Comparison of ENCODE assay signal across 8 mouse cellular contexts in genomic region chr11:109649206-109649605, GRCm38 (mm10). TPM values are rescaled to one million over a fixed set of nuclear protein-coding genes. Genes with fewer than 3 reads are reported as not detected.
A peak's percentile ranks its signal among the peaks of the same experiment; 100 is the strongest.
DNase-seq lines count a peak whose midpoint lies in the region; ATAC-seq and TF ChIP-seq lines count a peak whose summit lies in the region.

Prkar1a (plus strand) TSS chr11:109649405.

- peak within 1 kb of the TSS; percentile 94 for H3K4me2 ChIP-seq in intestine, embryonic 16.5 days (ENCODE audit: low read depth, low read length)

- H3K4me3 ChIP-seq in testis, adult 2 months (ENCODE audit: control insufficient read depth, low read depth, low read length) = peak within 1 kb of the TSS; percentile 86
- H3K4me3 ChIP-seq in intestine, embryonic 16.5 days (ENCODE audit: low read length) = peak within 1 kb of the TSS; percentile 67
- peak within 1 kb of the TSS; percentile 78 for H3K4me3 ChIP-seq in macrophage (ENCODE audit: inconsistent target)

- H3K27ac ChIP-seq in testis, adult 2 months (ENCODE audit: control insufficient read depth, insufficient read depth, low read depth, low read length) = peak within 1 kb of the TSS; percentile 81
- H3K27ac ChIP-seq in intestine, embryonic 16.5 days (ENCODE audit: low read length) = peak within 1 kb of the TSS; percentile 96; the same call in 1 of the 2 replicates
- peak within 1 kb of the TSS; percentile 50 for H3K27ac ChIP-seq in macrophage

- no peak for DNase-seq in testis, postnatal 10 days (ENCODE audit: low spot score)
- peak; percentile 61 to 65 for DNase-seq in cerebellum, postnatal 25 days
- DNase-seq in urinary bladder, adult 18-20 months (ENCODE audit: low spot score in 2 of 2) = no peak
- DNase-seq in right cerebral cortex, postnatal 36 days (ENCODE audit: low spot score in 2 of 2) = no peak

- H3K36me3 ChIP-seq in testis, adult 2 months (ENCODE audit: control insufficient read depth, insufficient read depth, low read length) = no peaks in the 10 kb centered on the region; the same call in 1 of the 2 replicates
- H3K36me3 ChIP-seq in intestine, embryonic 16.5 days (ENCODE audit: control insufficient read depth, insufficient read depth, low read length) = no peaks in the 10 kb centered on the region
- peaks cover 6% of the 10 kb centered on the region; the same call in 1 of the 2 replicates for H3K36me3 ChIP-seq in macrophage (ENCODE audit: inconsistent target)

- no peaks in the 10 kb centered on the region for H3K9me3 ChIP-seq in intestine, embryonic 16.5 days (ENCODE audit: control insufficient read depth, low read length)

- H3K4me1 ChIP-seq in testis, adult 2 months (ENCODE audit: control insufficient read depth, insufficient read depth, low read length) = peaks cover 13% of the 10 kb centered on the region
- peaks cover 28% of the 10 kb centered on the region for H3K4me1 ChIP-seq in intestine, embryonic 16.5 days (ENCODE audit: control insufficient read depth, insufficient read depth, low read length)

- no peak for TF ChIP-seq CTCF in testis, adult 2 months (IDR thresholded peaks at IDR 0.05; ENCODE audit: control insufficient read depth, insufficient read depth, insufficient replicate concordance, low read depth, low read length)

- 23% methylated on average over 8 of the region's 8 CpGs for WGBS in intestine, embryonic 16.5 days
- 14% methylated on average over 8 of the region's 8 CpGs for WGBS in macrophage (ENCODE audit: missing documents)

- H3K79me2 ChIP-seq in macrophage (ENCODE audit: inconsistent target) = peaks cover 30% of the 10 kb centered on the region

- TF ChIP-seq POLR2A in testis, adult 2 months (IDR thresholded peaks at IDR 0.05; ENCODE audit: control insufficient read depth, low read depth, low read length) = no peak

- no peaks in the 10 kb centered on the region for H3K27me3 ChIP-seq in testis, adult 2 months (ENCODE audit: control insufficient read depth, insufficient read depth, low read length)
- no peaks in the 10 kb centered on the region for H3K27me3 ChIP-seq in intestine, embryonic 16.5 days (replicated peaks; ENCODE audit: control insufficient read depth, insufficient read depth, low read length)

- ATAC-seq in granulocyte monocyte progenitor cell, adult 5-6 weeks (replicated peaks; ENCODE audit: poor library complexity, severe bottlenecking) = 0 out of 2 replicates have a peak, but pooled peaks have one; percentile 5
- no peak for ATAC-seq in intestine, embryonic 16.5 days

- peak within 1 kb of the TSS; percentile 97 for H3K9ac ChIP-seq in intestine, embryonic 16.5 days (ENCODE audit: low read depth, low read length)

RNA-seq across cellular contexts. Expression of gene Prkar1a, which starts in this region (rescaled TPM):
- 68.7 and 74.1 TPM in 2 replicates for polyA plus RNA-seq in testis, adult 2 months (2012; rRNA removed)
- total RNA-seq in granulocyte monocyte progenitor cell, adult 5-6 weeks (2014; fragmentation: Nextera tagmentation) = 91.7 and 101 TPM in 2 replicates
- total RNA-seq in granulocyte monocyte progenitor cell, adult 5-6 weeks (2017) = 77.3 and 83.9 TPM in 2 replicates
- polyA plus RNA-seq in intestine, embryonic 16.5 days (2015; fragmentation: Nextera tagmentation; extraction: Ambion mirVana) = 250 and 256 TPM in 2 replicates
- total RNA-seq in macrophage (2018; cell fraction: chromatin; rRNA removed) = 100 to 1,000 TPM in 24 of 26 experiments, 10 to 100 TPM in 2; 70.8 to 161 (median 127) TPM
- total RNA-seq in macrophage (2018; cell fraction: cytosol; rRNA removed) = 100 to 1,000 TPM; 137 to 208 (median 174) TPM
- total RNA-seq in macrophage (2018; cell fraction: nucleus; rRNA removed) = 100 to 1,000 TPM in 25 of 26 experiments, 10 to 100 TPM in 1; 95.0 to 217 (median 139) TPM
- 144 to 219 TPM (median 175 TPM) in 3 replicates for polyA plus RNA-seq in macrophage (2018)

Comparison
In these comparisons a context has a peak if more than half of its experiments do, and no peak if none do; other contexts are left out.
1. DNase-seq: peak in cerebellum, postnatal 25 days (2 of 2); none in testis, postnatal 10 days (single experiment), urinary bladder, adult 18-20 months (0 of 2) and right cerebral cortex, postnatal 36 days (0 of 2).
2. Peak in every context shown above with its lines, with median percentiles within 50 percentile points of each other: H3K27ac ChIP-seq and H3K4me3 ChIP-seq.